In the genomic region with DNA sequence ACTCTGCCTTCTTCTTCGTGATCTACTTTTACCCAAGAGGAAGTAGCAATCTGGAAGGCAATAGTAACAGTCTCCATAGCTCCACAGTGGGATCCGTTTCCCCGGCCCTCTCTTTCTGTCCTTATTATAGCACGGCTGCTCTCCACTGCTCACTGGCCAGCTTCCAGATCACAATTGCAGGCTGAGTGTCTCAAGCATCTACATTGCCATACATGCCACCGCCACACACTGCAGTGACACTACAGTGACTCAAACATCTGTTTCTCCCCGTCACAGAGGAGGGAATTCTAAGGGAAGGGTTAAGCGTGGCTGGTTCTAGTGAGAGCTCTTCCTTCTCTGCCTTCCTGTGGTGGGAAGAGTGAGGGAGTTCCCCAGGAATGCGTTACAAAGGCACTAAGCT, we compare ENCODE assay signal across 7 mouse cellular contexts. TPM values are rescaled to one million over a fixed set of nuclear protein-coding genes. Genes with fewer than 3 reads are reported as not detected.
DNase-seq lines count a peak whose midpoint lies in the region; ATAC-seq and TF ChIP-seq lines count a peak whose summit lies in the region.

No protein-coding gene starts in this region.

- no peak for TF ChIP-seq CTCF in lung, adult 2 months (IDR thresholded peaks at IDR 0.05; ENCODE audit: insufficient read depth, low read length)

- H3K4me1 ChIP-seq in lung, embryonic 15.5 days = peaks cover 5% of the 10 kb centered on the region
- 0 out of 2 replicates have a peak, but pooled peaks cover 4% of the 10 kb centered on the region for H3K4me1 ChIP-seq in lung, adult 2 months (ENCODE audit: control insufficient read depth, insufficient read depth, low read length)
- peaks cover 3% of the 10 kb centered on the region; the same call in 1 of the 2 replicates for H3K4me1 ChIP-seq in liver, embryonic 15.5 days (replicated peaks)
- H3K4me1 ChIP-seq in stomach, embryonic 16.5 days (ENCODE audit: control insufficient read depth, insufficient read depth, low read length) = no peaks in the 10 kb centered on the region
- no peaks in the 10 kb centered on the region for H3K4me1 ChIP-seq in kidney, embryonic 16.5 days (ENCODE audit: insufficient read depth, low read length)

- no peaks in the 10 kb centered on the region for H3K9me3 ChIP-seq in lung, embryonic 15.5 days
- H3K9me3 ChIP-seq in liver, embryonic 15.5 days (replicated peaks) = no peaks in the 10 kb centered on the region
- no peaks in the 10 kb centered on the region for H3K9me3 ChIP-seq in stomach, embryonic 16.5 days (replicated peaks; ENCODE audit: control insufficient read depth, low read length)
- H3K9me3 ChIP-seq in kidney, embryonic 16.5 days (ENCODE audit: low read length) = no peaks in the 10 kb centered on the region

- H3K9ac ChIP-seq in lung, embryonic 15.5 days = no peak overlapping the region
- H3K9ac ChIP-seq in liver, embryonic 15.5 days = no peak overlapping the region
- no peak overlapping the region for H3K9ac ChIP-seq in stomach, embryonic 16.5 days (ENCODE audit: low read length)
- H3K9ac ChIP-seq in kidney, embryonic 16.5 days (replicated peaks; ENCODE audit: low read length) = no peak overlapping the region

- no peak overlapping the region for H3K4me3 ChIP-seq in lung, embryonic 15.5 days
- H3K4me3 ChIP-seq in lung, adult 2 months (replicated peaks; ENCODE audit: extremely low read depth, low read depth, low read length) = no peak overlapping the region
- H3K4me3 ChIP-seq in liver, embryonic 15.5 days (replicated peaks) = no peak overlapping the region
- H3K4me3 ChIP-seq in stomach, embryonic 16.5 days (replicated peaks; ENCODE audit: low read length) = no peak overlapping the region
- H3K4me3 ChIP-seq in kidney, embryonic 16.5 days (ENCODE audit: low read length) = no peak overlapping the region

- H3K4me2 ChIP-seq in lung, embryonic 15.5 days = no peak overlapping the region; the same call in 1 of the 2 replicates
- H3K4me2 ChIP-seq in liver, embryonic 15.5 days = peak overlapping the region; percentile 3; the same call in 1 of the 2 replicates
- H3K4me2 ChIP-seq in stomach, embryonic 16.5 days (ENCODE audit: low read depth, low read length) = no peak overlapping the region
- H3K4me2 ChIP-seq in kidney, embryonic 16.5 days (replicated peaks; ENCODE audit: low read depth, low read length) = no peak overlapping the region

- TF ChIP-seq POLR2A in lung, adult 2 months (IDR thresholded peaks at IDR 0.05; ENCODE audit: borderline replicate concordance, extremely low read depth, low read depth, low read length) = no peak

- H3K36me3 ChIP-seq in lung, embryonic 15.5 days = no peaks in the 10 kb centered on the region
- H3K36me3 ChIP-seq in liver, embryonic 15.5 days (replicated peaks) = no peaks in the 10 kb centered on the region
- no peaks in the 10 kb centered on the region for H3K36me3 ChIP-seq in stomach, embryonic 16.5 days (ENCODE audit: control insufficient read depth, insufficient read depth, low read length)
- no peaks in the 10 kb centered on the region for H3K36me3 ChIP-seq in kidney, embryonic 16.5 days (ENCODE audit: insufficient read depth, low read length)

- H3K27me3 ChIP-seq in lung, embryonic 15.5 days = no peaks in the 10 kb centered on the region
- no peaks in the 10 kb centered on the region for H3K27me3 ChIP-seq in liver, embryonic 15.5 days
- H3K27me3 ChIP-seq in stomach, embryonic 16.5 days (ENCODE audit: control insufficient read depth, insufficient read depth, low read length) = no peaks in the 10 kb centered on the region
- H3K27me3 ChIP-seq in kidney, embryonic 16.5 days (ENCODE audit: insufficient read depth, low read length) = no peaks in the 10 kb centered on the region

- 38% methylated on average over 8 of the region's 8 CpGs for WGBS in lung, embryonic 15.5 days
- WGBS in lung, adult 2 months = 21% methylated on average over 8 of the region's 8 CpGs
- 37% methylated on average over 8 of the region's 8 CpGs for WGBS in liver, embryonic 15.5 days (ENCODE audit: insufficient replicate concordance)
- WGBS in stomach, embryonic 16.5 days = 56% methylated on average over 8 of the region's 8 CpGs
- 64% methylated on average over 8 of the region's 8 CpGs for WGBS in kidney, embryonic 16.5 days

- H3K27ac ChIP-seq in lung, embryonic 15.5 days = peak overlapping the region; percentile 76
- peak overlapping the region; percentile 62 for H3K27ac ChIP-seq in liver, embryonic 15.5 days (replicated peaks)
- peak overlapping the region; percentile 17; the same call in 1 of the 2 replicates for H3K27ac ChIP-seq in stomach, embryonic 16.5 days (ENCODE audit: low read length)
- H3K27ac ChIP-seq in kidney, embryonic 16.5 days (ENCODE audit: low read length) = no peak overlapping the region

- ATAC-seq in lung, embryonic 15.5 days (ENCODE audit: borderline replicate concordance, extremely low read depth, low FRiP score, low TSS enrichment) = peak; percentile 74
- peak; percentile 85 for ATAC-seq in granulocyte monocyte progenitor cell, adult 5-6 weeks (replicated peaks; ENCODE audit: poor library complexity, severe bottlenecking)
- no peak for ATAC-seq in liver, embryonic 15.5 days (ENCODE audit: insufficient read depth)
- no peak for ATAC-seq in stomach, embryonic 16.5 days (ENCODE audit: insufficient read depth, low FRiP score)
- ATAC-seq in kidney, embryonic 16.5 days (ENCODE audit: low FRiP score, low TSS enrichment) = no peak

- no peak for DNase-seq in lung, adult 2 months
- no peak for DNase-seq in cerebellum, adult 11-12 months

RNA-seq across cellular contexts. Expression of gene Bach1, which starts 9.5 kb away (rescaled TPM):
- 9.1 and 10.4 TPM in 2 replicates for polyA plus RNA-seq in lung, embryonic 15.5 days (2015; fragmentation: Nextera tagmentation; extraction: Ambion mirVana)
- polyA plus RNA-seq in lung, adult 2 months (2012; rRNA removed) = 16.2 and 19.3 TPM in 2 replicates
- 15.2 and 20.2 TPM in 2 replicates for total RNA-seq in granulocyte monocyte progenitor cell, adult 5-6 weeks (2014; fragmentation: Nextera tagmentation)
- total RNA-seq in granulocyte monocyte progenitor cell, adult 5-6 weeks (2017) = 29.6 and 29.8 TPM in 2 replicates
- polyA plus RNA-seq in liver, embryonic 15.5 days (2015; fragmentation: Nextera tagmentation; extraction: Ambion mirVana) = 6.5 and 6.9 TPM in 2 replicates
- 8.5 and 9.6 TPM in 2 replicates for polyA plus RNA-seq in stomach, embryonic 16.5 days (2015; fragmentation: Nextera tagmentation; extraction: Ambion mirVana)
- 12.0 and 12.5 TPM in 2 replicates for polyA plus RNA-seq in kidney, embryonic 16.5 days (2015; fragmentation: Nextera tagmentation; extraction: Ambion mirVana)

Comparison
In these comparisons a context has a peak if more than half of its experiments do, and no peak if none do; other contexts are left out.
1. ATAC-seq: peak in lung, embryonic 15.5 days (single experiment) and granulocyte monocyte progenitor cell, adult 5-6 weeks (single experiment); none in liver, embryonic 15.5 days (single experiment), stomach, embryonic 16.5 days (single experiment) and kidney, embryonic 16.5 days (single experiment).